Mouse (Mus musculus): ENCODE data around the gene Eaf1.

Gene Eaf1

GRCm38 (mm10) chr14:31510322-31510721 lies 16.1 kb downstream of the Eaf1 start:
- DNase-seq (ENCODE audit: low spot score) = no peak

GRCm38 (mm10) chr14:31515895-31516294 lies 21.7 kb downstream of the Eaf1 start:
- no peak for DNase-seq (ENCODE audit: low spot score)

DNA sequence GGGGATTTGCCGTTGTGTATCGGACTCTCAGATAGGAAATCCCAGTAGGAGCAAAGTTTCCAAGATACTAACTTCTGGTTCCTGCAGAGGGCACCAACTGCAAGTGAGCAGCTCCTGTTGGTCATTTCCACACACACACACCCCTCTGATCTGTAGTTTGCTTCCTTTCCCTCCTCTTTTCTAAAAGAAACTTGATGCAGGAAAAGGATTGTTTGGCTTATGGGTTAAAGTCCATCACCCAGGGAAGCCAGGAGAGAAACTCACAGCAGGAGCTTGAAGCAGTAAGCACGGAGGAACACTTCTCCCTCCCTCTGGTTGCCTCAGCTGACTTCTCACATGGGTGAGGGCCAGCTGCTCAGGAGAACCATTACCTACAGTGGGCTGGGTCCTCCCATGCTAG lies 25.0 kb downstream of the Eaf1 start:
- DNase-seq (ENCODE audit: low spot score) = no peak

GRCm38 (mm10) chr14:31521318-31521717 lies 27.1 kb downstream of the Eaf1 start:
- no peak for DNase-seq (ENCODE audit: low spot score)

DNA sequence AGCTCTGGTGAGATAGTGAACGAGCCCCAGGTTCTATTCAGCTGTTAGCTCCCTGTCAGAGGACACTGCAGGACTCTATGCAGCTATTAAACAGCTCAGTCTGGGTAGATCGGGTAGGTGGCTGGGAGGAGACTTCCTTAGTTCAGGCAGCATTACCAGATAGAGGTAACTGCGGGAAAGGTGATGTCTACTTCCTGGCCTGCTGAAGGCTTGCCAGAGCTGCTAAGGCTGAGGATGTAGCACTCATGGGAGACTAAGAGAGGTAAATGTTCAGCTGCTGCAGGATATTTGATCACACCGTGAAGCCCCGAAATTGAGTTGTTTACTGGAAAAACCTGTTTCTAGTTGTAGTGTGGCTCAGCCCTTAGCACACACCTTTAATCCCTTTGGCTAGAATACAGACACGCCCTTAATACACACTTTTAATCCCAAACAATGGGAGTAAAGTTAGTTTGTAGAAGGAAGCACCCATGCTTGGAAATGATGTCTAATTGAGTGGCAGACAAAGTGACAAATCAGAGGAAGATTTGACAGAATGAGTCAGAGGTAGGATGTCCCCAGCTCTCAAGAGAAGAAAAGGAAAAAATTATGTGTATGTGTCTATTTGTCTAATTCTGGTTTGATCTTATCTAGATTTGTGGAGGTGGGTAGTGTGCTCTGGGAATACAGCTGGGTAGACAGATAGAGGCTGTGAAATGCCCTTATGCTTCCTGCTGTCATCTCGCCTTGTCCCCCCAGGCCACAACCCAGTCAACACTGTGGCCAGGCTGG lies 31.0 kb downstream of the Eaf1 start:
- DNase-seq (ENCODE audit: low spot score) = no peak

- no peak for DNase-seq (ENCODE audit: low spot score)
These were observed 36.6 kb downstream of the Eaf1 start for GRCm38 (mm10) chr14:31530847-31531246.

GRCm38 (mm10) chr14:31531506-31532148 lies 37.4 kb downstream of the Eaf1 start:
- DNase-seq (ENCODE audit: low spot score) = no peak

DNA sequence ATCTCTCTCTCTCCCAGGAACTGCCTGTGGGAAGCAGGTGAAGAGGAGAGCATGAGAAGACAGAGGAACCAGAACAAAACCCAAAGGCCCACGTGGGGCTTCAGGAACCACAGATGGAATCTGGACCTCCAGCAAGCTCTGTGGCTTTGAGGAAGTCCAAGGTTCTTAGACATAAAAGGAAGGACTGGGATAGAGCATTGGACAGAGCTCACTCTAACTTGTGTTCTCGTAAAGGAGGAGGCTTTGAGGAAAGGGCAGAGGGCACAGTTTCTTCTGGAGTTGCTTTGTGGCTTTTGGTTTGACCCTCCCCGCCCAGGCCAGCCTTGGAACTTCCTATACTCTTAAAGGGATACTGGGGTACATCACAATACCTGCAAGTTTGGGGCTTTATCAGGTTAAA lies 38.5 kb downstream of the Eaf1 start:
- no peak for DNase-seq (ENCODE audit: low spot score)

- no peak for DNase-seq (ENCODE audit: low spot score)
These were observed 43.1 kb downstream of the Eaf1 start for GRCm38 (mm10) chr14:31537298-31537697.

GRCm38 (mm10) chr14:31543885-31544442 lies 49.8 kb downstream of the Eaf1 start:
- DNase-seq (ENCODE audit: low spot score) = no peak

GRCm38 (mm10) chr14:31555021-31555420 lies 60.8 kb downstream of the Eaf1 start:
- no peak for DNase-seq (ENCODE audit: low spot score)

GRCm38 (mm10) chr14:31555963-31556434 lies 61.8 kb downstream of the Eaf1 start:
- DNase-seq (ENCODE audit: low spot score) = no peak

GRCm38 (mm10) chr14:31556526-31557260 lies 62.5 kb downstream of the Eaf1 start:
- DNase-seq (ENCODE audit: low spot score) = no peak

DNA sequence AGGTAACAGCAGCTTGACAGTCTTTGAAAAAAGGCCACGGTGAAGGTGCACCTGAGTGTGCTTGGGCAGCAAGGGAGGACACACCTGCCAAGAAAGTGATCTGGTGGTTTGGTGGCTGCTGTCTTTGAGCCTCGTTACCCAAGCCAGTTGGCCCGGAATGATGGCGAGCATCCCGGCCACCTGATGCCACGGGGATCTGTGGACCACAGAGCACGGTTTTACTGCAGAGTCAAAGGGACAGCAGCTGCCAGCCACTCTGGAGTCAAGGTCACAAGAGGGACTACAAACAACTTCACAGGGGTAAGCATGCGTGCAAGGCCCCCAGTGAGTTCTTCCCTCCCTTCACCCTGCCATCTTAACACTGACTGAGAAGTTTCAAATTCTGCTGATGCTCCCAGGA lies 63.1 kb downstream of the Eaf1 start:
- DNase-seq (ENCODE audit: low spot score) = no peak

DNA sequence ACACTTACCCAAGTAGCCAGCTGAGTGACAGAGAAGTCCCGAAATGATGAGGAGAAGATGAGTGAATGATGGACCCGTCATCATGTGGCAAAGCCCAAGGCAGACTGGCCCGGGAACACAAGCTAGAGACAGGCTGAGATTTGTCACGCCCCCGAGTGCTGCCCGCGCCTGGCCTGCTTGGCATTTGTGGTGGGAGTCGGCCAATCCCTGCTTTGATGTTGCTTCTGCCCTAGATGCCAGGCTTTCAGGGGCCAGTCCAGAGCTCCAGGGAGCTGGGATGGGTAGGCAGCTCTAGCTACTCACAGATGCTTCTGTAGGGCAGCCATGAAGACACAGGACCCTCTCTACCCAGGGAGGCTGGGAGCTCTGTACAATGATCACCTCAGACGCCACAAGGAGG lies 63.6 kb downstream of the Eaf1 start:
- no peak for DNase-seq (ENCODE audit: low spot score)

- no peak for DNase-seq (ENCODE audit: low spot score)
These were observed 65.0 kb downstream of the Eaf1 start for GRCm38 (mm10) chr14:31559216-31559615.

Measured in left cerebral cortex, adult 11 months (tissue).